ENCODE assay signal across 9 mouse cellular contexts in genomic region chr6:127252000-127252721, GRCm38 (mm10).
A peak's percentile ranks its signal among the peaks of the same experiment; 100 is the strongest.
DNase-seq lines count a peak whose midpoint lies in the region; ATAC-seq and TF ChIP-seq lines count a peak whose summit lies in the region.
"Had no signal": no experiment of that assay in that cellular context is flagged by ENCODE, and none has a peak within 500 bp of the region (broad histone marks: within the 10 kb centered on the region; RNA-seq: fewer than 3 reads in every experiment).

No protein-coding gene starts in this region.

- no peak overlapping the region for H3K9ac ChIP-seq in stomach, embryonic 14.5 days (replicated peaks; ENCODE audit: low read depth, low read length)
- H3K9ac ChIP-seq in stomach, postnatal 0 days (ENCODE audit: low read length): no peak overlapping the region
- peak overlapping the region; percentile 23 for H3K9ac ChIP-seq in embryonic facial prominence, embryonic 11.5 days (replicated peaks; ENCODE audit: low read length)
- peak overlapping the region; percentile 44 for H3K9ac ChIP-seq in limb, embryonic 11.5 days (ENCODE audit: low read length)

- DNase-seq in stomach, postnatal 0 days (ENCODE audit: low spot score): no peak
- DNase-seq in embryonic facial prominence, embryonic 11.5 days (ENCODE audit: low spot score): peak; percentile 80
- peak; percentile 79 for DNase-seq in limb, embryonic 11.5 days (ENCODE audit: low spot score)
- no peak for DNase-seq in urinary bladder, postnatal 10 days (ENCODE audit: low spot score)
- DNase-seq in spleen, adult 12 weeks (ENCODE audit: low spot score): no peak
- DNase-seq in right cerebral cortex, postnatal 4 days: no peak

- TF ChIP-seq EP300 in stomach, postnatal 0 days (optimal IDR thresholded peaks at IDR 0.05): no peak

- H3K27me3 ChIP-seq in stomach, embryonic 14.5 days (ENCODE audit: control insufficient read depth, insufficient read depth, low read length): no peaks in the 10 kb centered on the region
- no peaks in the 10 kb centered on the region for H3K27me3 ChIP-seq in stomach, postnatal 0 days (ENCODE audit: control insufficient read depth, insufficient read depth, low read length)
- no peaks in the 10 kb centered on the region for H3K27me3 ChIP-seq in embryonic facial prominence, embryonic 11.5 days (ENCODE audit: control insufficient read depth, insufficient read depth, low read length)
- H3K27me3 ChIP-seq in limb, embryonic 11.5 days (ENCODE audit: control insufficient read depth, insufficient read depth, low read length): no peaks in the 10 kb centered on the region

- 2% methylated on average over 3 of the region's 3 CpGs for WGBS in stomach, embryonic 14.5 days
- WGBS in stomach, postnatal 0 days: 16% methylated on average over 3 of the region's 3 CpGs
- WGBS in embryonic facial prominence, embryonic 11.5 days: 3% methylated on average over 3 of the region's 3 CpGs
- WGBS in limb, embryonic 11.5 days: 4% methylated on average over 3 of the region's 3 CpGs

- H3K4me1 ChIP-seq in stomach, embryonic 14.5 days (ENCODE audit: control insufficient read depth, insufficient read depth, low read length): peaks cover 27% of the 10 kb centered on the region
- no peaks in the 10 kb centered on the region for H3K4me1 ChIP-seq in stomach, postnatal 0 days (replicated peaks; ENCODE audit: control insufficient read depth, insufficient read depth)
- no peaks in the 10 kb centered on the region; the same call in none of the 2 replicates for H3K4me1 ChIP-seq in embryonic facial prominence, embryonic 11.5 days (ENCODE audit: control insufficient read depth, insufficient read depth, low read length)
- H3K4me1 ChIP-seq in limb, embryonic 11.5 days (ENCODE audit: control insufficient read depth, insufficient read depth, low read length): peaks cover 26% of the 10 kb centered on the region

- H3K36me3 ChIP-seq in stomach, embryonic 14.5 days (ENCODE audit: control insufficient read depth, insufficient read depth, low read length): no peaks in the 10 kb centered on the region
- H3K36me3 ChIP-seq in stomach, postnatal 0 days (ENCODE audit: control insufficient read depth, insufficient read depth, low read length): no peaks in the 10 kb centered on the region
- no peaks in the 10 kb centered on the region for H3K36me3 ChIP-seq in embryonic facial prominence, embryonic 11.5 days (replicated peaks; ENCODE audit: control insufficient read depth, insufficient read depth, low read depth, low read length)
- no peaks in the 10 kb centered on the region for H3K36me3 ChIP-seq in limb, embryonic 11.5 days (ENCODE audit: control insufficient read depth, insufficient read depth, low read length)

- H3K4me3 ChIP-seq in stomach, embryonic 14.5 days (ENCODE audit: low read depth, low read length): no peak overlapping the region
- H3K4me3 ChIP-seq in stomach, postnatal 0 days (ENCODE audit: low read depth, low read length): no peak overlapping the region
- peak overlapping the region; percentile 0; the same call in 1 of the 2 replicates for H3K4me3 ChIP-seq in embryonic facial prominence, embryonic 11.5 days (ENCODE audit: low read depth, low read length)
- H3K4me3 ChIP-seq in limb, embryonic 11.5 days (ENCODE audit: low read depth, low read length): peak overlapping the region; percentile 19
- H3K4me3 ChIP-seq: layer of hippocampus, adult 2 months had no signal

- no peaks in the 10 kb centered on the region; the same call in 1 of the 2 replicates for H3K9me3 ChIP-seq in stomach, embryonic 14.5 days (ENCODE audit: control insufficient read depth, low read depth, low read length)
- no peaks in the 10 kb centered on the region for H3K9me3 ChIP-seq in stomach, postnatal 0 days (ENCODE audit: control insufficient read depth, low read length)
- no peaks in the 10 kb centered on the region for H3K9me3 ChIP-seq in embryonic facial prominence, embryonic 11.5 days (replicated peaks; ENCODE audit: control insufficient read depth, low read length)
- H3K9me3 ChIP-seq in limb, embryonic 11.5 days (ENCODE audit: control insufficient read depth, low read length): 0 out of 2 replicates have a peak, but pooled peaks cover 3% of the 10 kb centered on the region

- no peak for TF ChIP-seq CTCF in stomach, postnatal 0 days (IDR thresholded peaks at IDR 0.05; ENCODE audit: low read depth)

- H3K27ac ChIP-seq in stomach, embryonic 14.5 days (ENCODE audit: low read length): peak overlapping the region; percentile 64
- no peak overlapping the region for H3K27ac ChIP-seq in stomach, postnatal 0 days (replicated peaks)
- H3K27ac ChIP-seq in embryonic facial prominence, embryonic 11.5 days (replicated peaks; ENCODE audit: low read depth, low read length): peak overlapping the region; percentile 93
- peak overlapping the region; percentile 99 for H3K27ac ChIP-seq in limb, embryonic 11.5 days (replicated peaks; ENCODE audit: low read depth, low read length)
- H3K27ac ChIP-seq: layer of hippocampus, adult 2 months had no signal

- ATAC-seq in stomach, embryonic 14.5 days (ENCODE audit: insufficient number of reproducible peaks, insufficient read depth, low FRiP score, low read depth): peak; percentile 25; the same call in 1 of the 2 replicates
- no peak for ATAC-seq in stomach, postnatal 0 days (ENCODE audit: low FRiP score, low TSS enrichment)
- peak; percentile 72 for ATAC-seq in embryonic facial prominence, embryonic 11.5 days (replicated peaks; ENCODE audit: insufficient number of reproducible peaks, low FRiP score, low TSS enrichment, low read depth)
- peak; percentile 84 for ATAC-seq in limb, embryonic 11.5 days (ENCODE audit: insufficient number of reproducible peaks, low FRiP score, low TSS enrichment, low read depth)
- ATAC-seq: activated CD4-positive, CD25-positive, alpha-beta regulatory T cell, adult 4 months had no signal

- H3K4me2 ChIP-seq in stomach, embryonic 14.5 days (replicated peaks; ENCODE audit: low read depth, low read length): peak overlapping the region; percentile 25; the same call in 1 of the 2 replicates
- H3K4me2 ChIP-seq in stomach, postnatal 0 days (replicated peaks; ENCODE audit: low read depth): no peak overlapping the region
- H3K4me2 ChIP-seq in embryonic facial prominence, embryonic 11.5 days (ENCODE audit: low read depth, low read length): peak overlapping the region; percentile 29; the same call in 1 of the 2 replicates
- H3K4me2 ChIP-seq in limb, embryonic 11.5 days (ENCODE audit: low read depth, severe bottlenecking): peak overlapping the region; percentile 42

Comparison
In these comparisons a context has a peak if more than half of its experiments do, and no peak if none do; other contexts are left out.
1. H3K4me3 ChIP-seq: peak in embryonic facial prominence, embryonic 11.5 days (single experiment) and limb, embryonic 11.5 days (single experiment); none in stomach, embryonic 14.5 days (single experiment) and stomach, postnatal 0 days (single experiment).
2. H3K9ac ChIP-seq: peak in embryonic facial prominence, embryonic 11.5 days (single experiment) and limb, embryonic 11.5 days (single experiment); none in stomach, embryonic 14.5 days (single experiment) and stomach, postnatal 0 days (single experiment).
3. DNase-seq: peak in embryonic facial prominence, embryonic 11.5 days (single experiment) and limb, embryonic 11.5 days (single experiment); none in stomach, postnatal 0 days (single experiment), urinary bladder, postnatal 10 days (single experiment), spleen, adult 12 weeks (single experiment) and right cerebral cortex, postnatal 4 days (single experiment).